Mouse (Mus musculus) heart, adult 8-10 months (tissue): ENCODE data around the gene Slc25a23. TPM values are rescaled to one million over a fixed set of nuclear protein-coding genes. Genes with fewer than 3 reads are reported as not detected.
"Not testable (repeated sequence)": the region's sequence is repeated elsewhere in the genome, so short reads cannot be mapped to it uniquely, and the experiment has no call there.

Experiments
- DNase-seq: peaks from one replicate; pipeline ENCODE4 v3.0.0; 2022; ENCODE audit warnings: low spot score
- total RNA-seq, 4 experiments: library from RNA; stranded (reverse); gene quantifications; 2 replicates each; pipeline ENCODE4 v1.2.4; 2022

Gene Slc25a23
- total RNA-seq, 4 experiments from 2014 or later = 64.7 to 74.7 (median 70.4) TPM

- DNase-seq = no peak
Measured at GRCm38 (mm10) chr17:57076916-57077315, 17.3 kb upstream of the Slc25a23 start.

- no peak for DNase-seq
Measured at GRCm38 (mm10) chr17:57070699-57071098, 11.0 kb upstream of the Slc25a23 start.

GRCm38 (mm10) chr17:57070272-57070671 lies 10.6 kb upstream of the Slc25a23 start:
- no peak for DNase-seq

GRCm38 (mm10) chr17:57066908-57067307 lies 7.2 kb upstream of the Slc25a23 start:
- no peak for DNase-seq

GRCm38 (mm10) chr17:57063031-57063430 lies 3.4 kb upstream of the Slc25a23 start:
- no peak for DNase-seq

GRCm38 (mm10) chr17:57062548-57062947 lies 2.9 kb upstream of the Slc25a23 start:
- DNase-seq = no peak

GRCm38 (mm10) chr17:57062011-57062521 lies 2.4 kb upstream of the Slc25a23 start:
- no peak for DNase-seq

- DNase-seq = no peak
Measured at GRCm38 (mm10) chr17:57061069-57061468, 1.4 kb upstream of the Slc25a23 start.

GRCm38 (mm10) chr17:57060231-57060801 lies 653 bp upstream of the Slc25a23 start:
- peak; percentile 95 for DNase-seq

GRCm38 (mm10) chr17:57058891-57059485 lies 675 bp downstream of the Slc25a23 start, which contains the start of gene Crb3:
Crb3 (plus strand) TSS chr17:57059105.
- peak; percentile 26 for DNase-seq

GRCm38 (mm10) chr17:57056246-57056645 lies 3.4 kb downstream of the Slc25a23 start:
- DNase-seq = no peak

GRCm38 (mm10) chr17:57051679-57052078 lies 8.0 kb downstream of the Slc25a23 start:
- not testable (repeated sequence) for DNase-seq

- DNase-seq = no peak
Measured at GRCm38 (mm10) chr17:57048816-57049215, 10.8 kb downstream of the Slc25a23 start.

GRCm38 (mm10) chr17:57047406-57047805 lies 12.3 kb downstream of the Slc25a23 start:
- no peak for DNase-seq

- no peak for DNase-seq
Measured at GRCm38 (mm10) chr17:57041554-57041953, 18.1 kb downstream of the Slc25a23 start, which contains the start of gene Slc25a41. Slc25a41 (minus strand) TSS chr17:57041654.

- no peak for DNase-seq
Measured at GRCm38 (mm10) chr17:57038978-57039377, 20.7 kb downstream of the Slc25a23 start.

- no peak for DNase-seq
Measured at GRCm38 (mm10) chr17:57032854-57033253, 26.8 kb downstream of the Slc25a23 start.

GRCm38 (mm10) chr17:57031661-57032420 lies 27.8 kb downstream of the Slc25a23 start:
- DNase-seq = peak; percentile 100

GRCm38 (mm10) chr17:57030931-57031660 lies 28.6 kb downstream of the Slc25a23 start, which contains the start of gene Khsrp:
Khsrp (minus strand) TSS chr17:57031522.
- DNase-seq = no peak

GRCm38 (mm10) chr17:57029691-57030090 lies 30.0 kb downstream of the Slc25a23 start:
- no peak for DNase-seq

GRCm38 (mm10) chr17:57027471-57027870 lies 32.2 kb downstream of the Slc25a23 start:
- no peak for DNase-seq

- no peak for DNase-seq
Measured at GRCm38 (mm10) chr17:57020960-57021359, 38.7 kb downstream of the Slc25a23 start.
